13 mouse cellular contexts compared by ENCODE assay signal in genomic region chr19:3868290-3868689, GRCm38 (mm10).
"Had no signal": no experiment of that assay in that cellular context is flagged by ENCODE, and none has a peak within 500 bp of the region (broad histone marks: within the 10 kb centered on the region; RNA-seq: fewer than 3 reads in every experiment).

No protein-coding gene starts in this region.

- H3K4me1 ChIP-seq: liver, embryonic 13.5 days had no signal

- DNase-seq: kidney, adult 11 months; kidney, postnatal 10 days; kidney, postnatal 4 days; left cerebral cortex, postnatal 4 days; liver; liver, embryonic 13.5 days; liver, postnatal 0 days; thymus, postnatal 4 days had no signal

- ATAC-seq: liver, postnatal 0 days; midbrain, embryonic 13.5 days had no signal

- H3K27me3 ChIP-seq: liver, embryonic 13.5 days; midbrain, embryonic 13.5 days; neural tube, embryonic 15.5 days had no signal

- H3K27ac ChIP-seq: layer of hippocampus, adult 2 months; liver, embryonic 13.5 days; midbrain, embryonic 13.5 days; neural tube, embryonic 15.5 days; stomach, postnatal 0 days had no signal

- H3K9ac ChIP-seq: liver, embryonic 13.5 days; liver, postnatal 0 days; midbrain, embryonic 13.5 days; neural tube, embryonic 15.5 days had no signal

- H3K9me3 ChIP-seq: liver, embryonic 13.5 days; midbrain, embryonic 13.5 days; neural tube, embryonic 15.5 days had no signal

- H3K4me2 ChIP-seq: liver, embryonic 13.5 days; midbrain, embryonic 13.5 days; neural tube, embryonic 15.5 days had no signal

- H3K4me3 ChIP-seq: layer of hippocampus, adult 2 months; liver, embryonic 13.5 days; midbrain, embryonic 13.5 days; myocyte; neural tube, embryonic 15.5 days had no signal
